ENCODE assay signal across 8 mouse cellular contexts in the genomic region with DNA sequence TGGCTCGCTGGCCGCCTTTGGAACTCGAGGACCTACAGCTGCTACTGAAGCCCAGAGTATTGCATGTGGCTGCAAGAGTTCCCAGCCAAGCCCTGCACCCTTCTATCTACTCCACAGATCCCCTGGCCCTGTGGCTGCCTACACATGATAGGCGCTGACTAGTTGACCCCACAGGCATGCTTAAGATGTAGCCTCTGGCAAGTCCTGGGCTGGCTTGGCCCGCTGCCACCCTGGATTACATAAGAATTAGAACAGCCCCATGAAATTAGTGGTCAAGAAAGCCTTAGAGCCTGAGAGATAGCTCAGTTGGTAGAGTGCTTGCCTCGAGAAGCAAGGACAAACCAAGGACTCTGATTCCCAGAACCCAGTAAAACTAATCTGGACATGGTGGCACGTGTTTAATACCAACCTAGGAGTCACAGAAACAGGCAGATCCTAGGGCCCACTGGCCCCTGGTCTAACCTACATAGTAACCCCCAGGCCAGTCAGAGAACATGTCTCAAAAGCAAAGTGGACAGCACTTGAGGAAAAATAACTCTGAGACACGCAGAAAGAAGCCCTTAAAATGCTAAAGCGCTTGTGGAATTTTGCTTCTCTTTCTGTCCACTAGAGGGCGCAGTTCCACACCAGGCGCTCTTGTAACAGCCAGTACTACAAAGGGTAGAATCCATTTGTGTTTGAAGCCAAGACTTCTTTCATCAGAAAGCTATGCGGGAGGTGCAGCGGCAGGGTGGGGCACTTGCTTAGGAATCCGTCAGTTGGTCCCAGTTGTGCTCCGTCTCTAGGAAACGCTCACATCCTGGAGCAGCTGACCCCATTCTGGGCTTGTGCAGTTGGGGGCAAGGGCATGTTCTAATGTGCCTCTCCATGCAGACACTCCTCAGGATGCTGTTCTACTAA. TPM values are rescaled to one million over a fixed set of nuclear protein-coding genes. Genes with fewer than 3 reads are reported as not detected.
A peak's percentile ranks its signal among the peaks of the same experiment; 100 is the strongest.
DNase-seq lines count a peak whose midpoint lies in the region; ATAC-seq and TF ChIP-seq lines count a peak whose summit lies in the region.

No protein-coding gene starts in this region.

- no peak overlapping the region for H3K4me3 ChIP-seq in heart, embryonic 12.5 days
- no peak overlapping the region for H3K4me3 ChIP-seq in kidney, embryonic 16.5 days (ENCODE audit: low read length)
- no peak overlapping the region for H3K4me3 ChIP-seq in liver, embryonic 11.5 days (ENCODE audit: low read depth, low read length)
- no peak overlapping the region for H3K4me3 ChIP-seq in myocyte

- TF ChIP-seq CTCF in brain, embryonic 14.5 days (IDR thresholded peaks at IDR 0.05; ENCODE audit: borderline replicate concordance, extremely low read depth, insufficient read depth, insufficient read length), result peak; percentile 86; the same call in 1 of the 2 replicates

- no peak for TF ChIP-seq POLR2A in brain, embryonic 14.5 days (IDR thresholded peaks at IDR 0.05; ENCODE audit: borderline replicate concordance, extremely low read depth, insufficient read depth, insufficient read length, poor library complexity, severe bottlenecking)
- no peak for TF ChIP-seq POLR2A in myocyte (IDR thresholded peaks at IDR 0.05; ENCODE audit: insufficient read length, low read depth)

- 0 out of 2 replicates have a peak overlapping the region, but pooled peaks have one; percentile 40 for H3K9ac ChIP-seq in heart, embryonic 12.5 days
- peak overlapping the region; percentile 41 for H3K9ac ChIP-seq in kidney, embryonic 16.5 days (replicated peaks; ENCODE audit: low read length)
- 0 out of 2 replicates have a peak overlapping the region, but pooled peaks have one; percentile 18 for H3K9ac ChIP-seq in liver, embryonic 11.5 days (ENCODE audit: low read depth, low read length)

- H3ac ChIP-seq in myocyte (ENCODE audit: control insufficient read depth, insufficient read length), result no peak overlapping the region

- peak; percentile 85 for DNase-seq in CD4-positive, CD25-positive, alpha-beta regulatory T cell, adult 2 months (ENCODE audit: low read depth, low spot score)
- peak; percentile 94 for DNase-seq in brain, embryonic 14.5 days (ENCODE audit: low read depth)
- peak; percentile 69 for DNase-seq in liver, embryonic 11.5 days (ENCODE audit: low spot score)
- peak; percentile 64 to 83 for DNase-seq in spleen, postnatal 4 days (ENCODE audit: low spot score in 2 of 2)

- no peaks in the 10 kb centered on the region for H3K27me3 ChIP-seq in heart, embryonic 12.5 days (replicated peaks)
- H3K27me3 ChIP-seq in kidney, embryonic 16.5 days (ENCODE audit: insufficient read depth, low read length), result no peaks in the 10 kb centered on the region
- no peaks in the 10 kb centered on the region for H3K27me3 ChIP-seq in liver, embryonic 11.5 days (replicated peaks; ENCODE audit: control insufficient read depth, insufficient read depth, low read length)
- no peaks in the 10 kb centered on the region for H3K27me3 ChIP-seq in myocyte (ENCODE audit: control insufficient read depth, insufficient read depth, insufficient read length)

- peak; percentile 51 for ATAC-seq in erythroid progenitor cell, adult 5-6 weeks (replicated peaks; ENCODE audit: low FRiP score, poor library complexity, severe bottlenecking)
- ATAC-seq in heart, embryonic 12.5 days (ENCODE audit: insufficient number of reproducible peaks, low FRiP score), result peak; percentile 68
- ATAC-seq in kidney, embryonic 16.5 days (ENCODE audit: low FRiP score, low TSS enrichment), result peak; percentile 73
- peak; percentile 48; the same call in 1 of the 2 replicates for ATAC-seq in liver, embryonic 11.5 days (replicated peaks; ENCODE audit: low FRiP score)

- peaks cover 36% of the 10 kb centered on the region for H3K36me3 ChIP-seq in heart, embryonic 12.5 days
- peaks cover 32% of the 10 kb centered on the region for H3K36me3 ChIP-seq in kidney, embryonic 16.5 days (ENCODE audit: insufficient read depth, low read length)
- H3K36me3 ChIP-seq in liver, embryonic 11.5 days (ENCODE audit: control insufficient read depth, insufficient read depth, low read length), result peaks cover 23% of the 10 kb centered on the region
- H3K36me3 ChIP-seq in myocyte (ENCODE audit: control insufficient read depth, insufficient read depth), result peaks cover 27% of the 10 kb centered on the region

- peaks cover 33% of the 10 kb centered on the region for H3K79me2 ChIP-seq in myocyte (ENCODE audit: control insufficient read depth, insufficient read depth)

- H3K4me2 ChIP-seq in heart, embryonic 12.5 days, result peak overlapping the region; percentile 38
- H3K4me2 ChIP-seq in kidney, embryonic 16.5 days (replicated peaks; ENCODE audit: low read depth, low read length), result no peak overlapping the region
- H3K4me2 ChIP-seq in liver, embryonic 11.5 days, result peak overlapping the region; percentile 28
- peak overlapping the region; percentile 71 for H3K4me2 ChIP-seq in myocyte (ENCODE audit: low read depth)

- WGBS in heart, embryonic 12.5 days, result 20% methylated on average over 16 of the region's 16 CpGs
- WGBS in kidney, embryonic 16.5 days, result 26% methylated on average over 16 of the region's 16 CpGs
- WGBS in liver, embryonic 11.5 days, result 31% methylated on average over 16 of the region's 16 CpGs

- H3K27ac ChIP-seq in heart, embryonic 12.5 days (ENCODE audit: poor library complexity, severe bottlenecking), result peak overlapping the region; percentile 82
- peak overlapping the region; percentile 82 for H3K27ac ChIP-seq in kidney, embryonic 16.5 days (ENCODE audit: low read length)
- peak overlapping the region; percentile 46; the same call in 1 of the 2 replicates for H3K27ac ChIP-seq in liver, embryonic 11.5 days (ENCODE audit: low read depth, low read length)

- H3K9me3 ChIP-seq in heart, embryonic 12.5 days (replicated peaks), result no peaks in the 10 kb centered on the region
- no peaks in the 10 kb centered on the region for H3K9me3 ChIP-seq in kidney, embryonic 16.5 days (ENCODE audit: low read length)
- no peaks in the 10 kb centered on the region for H3K9me3 ChIP-seq in liver, embryonic 11.5 days (ENCODE audit: control insufficient read depth, low read length)

- H3K4me1 ChIP-seq in heart, embryonic 12.5 days (replicated peaks), result peaks cover 56% of the 10 kb centered on the region
- H3K4me1 ChIP-seq in kidney, embryonic 16.5 days (ENCODE audit: insufficient read depth, low read length), result peaks cover 42% of the 10 kb centered on the region
- peaks cover 59% of the 10 kb centered on the region for H3K4me1 ChIP-seq in liver, embryonic 11.5 days (replicated peaks; ENCODE audit: control insufficient read depth, insufficient read depth, low read length)

TF ChIP-seq in myocyte, 11 proteins besides CTCF, POLR2A, EP300 and RAD21:
- TF ChIP-seq CEBPB (IDR thresholded peaks at IDR 0.05; ENCODE audit: insufficient read depth, poor library complexity, severe bottlenecking) (no peak), MYOG (IDR thresholded peaks at IDR 0.05; ENCODE audit: control insufficient read depth in 1 of 3, insufficient read depth in 1 of 3, insufficient read length in 2 of 3, low read depth in 2 of 3) (peak; percentile 67 to 99 (median 89)), MYOD1 (IDR thresholded peaks at IDR 0.05; ENCODE audit: control insufficient read depth in 1 of 3, insufficient read length in 2 of 3, low read depth in 2 of 3) (peak in 2 of 3 experiments; percentile 89 to 95), REST (IDR thresholded peaks at IDR 0.05; ENCODE audit: insufficient read depth, insufficient read length) (no peak), POLR2AphosphoS2 (IDR thresholded peaks at IDR 0.05; ENCODE audit: insufficient read length, low read depth) (peak; percentile 68), TCF12 (IDR thresholded peaks at IDR 0.05; ENCODE audit: insufficient read depth, poor library complexity, severe bottlenecking) (peak; percentile 49), TCF3 (IDR thresholded peaks at IDR 0.05; ENCODE audit: insufficient read length, low read depth) (peak; percentile 58), SRF (IDR thresholded peaks at IDR 0.05; ENCODE audit: control insufficient read depth, insufficient read length, low read depth) (no peak)

RNA-seq across cellular contexts. Expression of a gene that starts 33.6 kb away (rescaled TPM):
- 77.4 and 90.5 TPM in 2 replicates for polyA plus RNA-seq in brain, embryonic 14.5 days (2012; rRNA removed)
- 27.4 and 32.3 TPM in 2 replicates for total RNA-seq in erythroid progenitor cell, adult 5-6 weeks (2015; ENCODE audit: low replicate concordance)
- total RNA-seq in erythroid progenitor cell, adult 5-6 weeks (2017; ENCODE audit: low replicate concordance), result 41.3 and 44.3 TPM in 2 replicates
- 53.4 and 56.6 TPM in 2 replicates for polyA plus RNA-seq in heart, embryonic 12.5 days (2016; fragmentation: Nextera tagmentation; extraction: Ambion mirVana)
- 91.5 and 92.9 TPM in 2 replicates for polyA plus RNA-seq in kidney, embryonic 16.5 days (2015; fragmentation: Nextera tagmentation; extraction: Ambion mirVana)
- polyA plus RNA-seq in liver, embryonic 11.5 days (2014; fragmentation: Nextera tagmentation; extraction: Ambion mirVana), result 20.9 and 22.8 TPM in 2 replicates
- 84.8 TPM for polyA plus RNA-seq in myocyte (2012; fragmentation: generic; extraction: Trizol)
